Mouse (Mus musculus) left cerebral cortex, postnatal 10 days (tissue): Measurements from ENCODE around the gene 4931406P16Rik. TPM values are rescaled to one million over a fixed set of nuclear protein-coding genes. Genes with fewer than 3 reads are reported as not detected.
A peak's percentile ranks its signal among the peaks of the same experiment; 100 is the strongest.
"Not testable (repeated sequence)": the region's sequence is repeated elsewhere in the genome, so short reads cannot be mapped to it uniquely, and the experiment has no call there.

ENCODE experiments used
- DNase-seq, 2 experiments: peaks; one replicate each; pipeline ENCODE4 v3.0.0; 2021 to 2022; ENCODE audit warnings: low spot score in 2 of 2, mixed read lengths in 1 of 2; ENCODE audit errors: extremely low spot score in 1 of 2
- intact Hi-C: fragments of 180-260 bp; cut with DNase I; formaldehyde crosslinking; loops from one replicate; pipeline ENCODE4 v1.15.1; 2025
- total RNA-seq, 2 experiments: library from RNA; stranded (reverse); gene quantifications; 2 replicates each; pipeline ENCODE4 v1.2.3; 2021

4931406P16Rik gene
- 10 to 100 TPM; 46.2 to 54.4 TPM for total RNA-seq

DNA sequence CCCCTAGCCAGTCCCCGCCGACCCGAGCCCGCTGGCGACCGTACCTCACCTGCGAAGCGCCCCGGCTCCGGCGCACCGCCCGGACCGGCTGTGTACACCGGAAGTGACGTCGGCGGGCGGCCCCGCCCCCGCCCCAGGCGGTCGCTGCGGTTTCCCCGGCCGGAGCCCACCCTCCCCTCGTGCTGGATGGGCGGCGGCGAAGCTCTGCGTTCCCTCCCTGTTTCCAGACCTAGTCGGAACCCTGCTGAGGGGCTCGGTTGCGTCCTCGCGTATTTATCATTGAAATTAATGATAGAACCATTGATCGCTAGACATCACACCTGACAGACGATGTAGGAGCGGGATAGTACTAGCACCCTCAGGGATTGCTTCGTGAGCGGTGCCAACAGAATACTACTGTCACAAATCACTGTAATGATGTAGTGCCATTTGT lies at the start of gene 4931406P16Rik:
Gene 4931406P16Rik, minus strand, starts transcription at position 109 of the 433 bp plus-strand sequence.
- intact Hi-C loops, result no loop called here

DNA sequence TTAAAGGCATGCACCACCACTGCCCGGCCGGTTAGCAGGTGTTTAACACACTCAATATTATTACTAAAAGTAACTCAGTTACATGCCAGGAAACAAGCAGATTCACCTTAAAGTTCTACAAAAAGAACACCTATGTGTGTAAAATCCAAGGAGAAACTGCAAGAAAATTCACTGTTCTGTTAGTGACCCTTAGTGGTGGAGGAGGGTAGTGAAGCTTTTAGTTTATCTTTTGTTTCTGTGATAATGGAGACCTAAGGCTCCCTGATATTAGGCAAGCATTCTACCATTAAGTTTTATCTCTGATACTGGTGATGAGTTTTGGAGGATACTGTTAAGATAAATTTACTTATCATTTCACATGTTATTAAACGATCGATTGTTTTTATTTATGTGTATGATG lies 42.3 kb upstream of the 4931406P16Rik start:
- intact Hi-C loops, result loop anchor here (5.0 kb wide), 1 partner anchor 103 kb away; the partner anchor contains the start of gene Gm6096
- no peak for DNase-seq

More for the DNA sequence above, at the start of gene 4931406P16Rik:
- DNase-seq, result peak; percentile 71 to 93

DNA sequence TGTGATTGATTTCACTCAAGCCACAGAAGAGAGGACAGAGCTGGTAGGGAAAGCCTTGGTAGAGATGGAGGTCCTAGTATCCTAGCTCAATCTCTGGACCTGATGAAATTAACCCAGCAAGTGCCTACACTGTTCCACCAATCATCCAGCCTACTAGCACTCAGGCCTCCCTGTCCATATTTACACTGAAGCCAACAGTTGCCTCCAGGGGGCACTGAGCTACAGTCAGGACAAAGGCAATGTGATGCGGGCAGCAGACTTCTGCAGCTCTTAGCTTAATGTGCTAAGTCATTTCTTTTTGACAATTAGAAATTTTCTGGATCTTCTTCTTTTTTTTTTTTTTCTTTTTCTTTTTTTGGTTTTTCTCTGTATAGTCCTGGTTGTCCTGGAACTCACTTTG lies 38.6 kb upstream of the 4931406P16Rik start:
- no peak for DNase-seq
- intact Hi-C loops, result no loop called here

DNA sequence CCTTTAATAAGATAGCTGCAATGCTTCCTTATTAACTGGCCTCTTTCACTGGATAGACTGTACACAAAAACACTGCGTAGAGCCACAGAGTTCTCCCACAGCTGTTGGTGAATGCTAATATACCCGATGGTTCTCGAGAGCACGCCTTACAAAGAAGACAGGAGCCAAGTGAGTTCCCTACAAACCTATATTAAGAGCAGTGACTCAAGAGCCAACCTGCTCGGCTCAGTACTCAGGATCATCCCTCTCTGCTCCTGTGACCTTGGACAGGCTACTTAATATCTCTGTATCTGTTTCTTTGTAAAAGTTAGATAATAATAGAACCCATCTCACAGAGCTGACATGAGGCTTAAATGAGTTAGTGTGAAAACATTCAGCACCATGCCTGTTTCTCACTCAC lies 36.8 kb upstream of the 4931406P16Rik start:
- DNase-seq, result no peak
- intact Hi-C loops, result no loop called here

DNA sequence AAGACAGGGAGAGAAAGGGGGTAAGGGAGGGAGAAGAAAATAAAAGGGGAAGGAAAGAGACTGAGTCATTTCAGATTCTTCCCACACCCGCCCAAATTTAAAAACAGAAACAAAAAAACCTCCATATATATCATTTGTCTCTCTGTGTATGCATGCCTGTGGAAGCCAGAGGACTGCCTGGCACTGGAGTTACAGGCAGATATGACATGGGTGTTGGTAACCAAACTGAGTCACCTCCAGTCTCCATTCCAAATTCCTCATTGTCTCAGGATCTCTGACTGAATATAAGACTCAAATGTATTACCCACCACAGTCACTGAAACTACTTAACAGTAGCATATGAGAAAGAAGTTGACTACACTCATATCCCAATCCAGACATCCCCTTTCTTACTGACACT lies 34.7 kb upstream of the 4931406P16Rik start:
- no peak for DNase-seq
- intact Hi-C loops, result no loop called here

DNA sequence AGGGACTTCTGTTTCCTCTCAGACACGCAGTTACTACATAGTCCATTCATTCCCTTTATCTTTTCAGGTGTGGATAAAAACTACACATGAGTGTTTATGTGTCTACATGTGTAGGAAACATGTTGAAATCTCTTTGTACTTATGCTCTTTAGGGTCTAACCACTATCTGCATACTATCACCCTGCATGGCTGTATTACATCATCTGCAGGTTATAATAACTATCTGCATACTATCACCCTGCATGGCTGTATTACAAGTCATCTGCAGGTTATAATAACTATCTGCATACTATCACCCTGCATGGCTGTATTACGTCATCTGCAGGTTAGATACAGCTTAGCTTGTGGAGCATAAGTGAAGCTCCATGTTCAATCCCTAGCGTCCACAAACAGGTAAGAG lies 33.7 kb upstream of the 4931406P16Rik start:
- intact Hi-C loops, result no loop called here
- DNase-seq, result no peak

DNA sequence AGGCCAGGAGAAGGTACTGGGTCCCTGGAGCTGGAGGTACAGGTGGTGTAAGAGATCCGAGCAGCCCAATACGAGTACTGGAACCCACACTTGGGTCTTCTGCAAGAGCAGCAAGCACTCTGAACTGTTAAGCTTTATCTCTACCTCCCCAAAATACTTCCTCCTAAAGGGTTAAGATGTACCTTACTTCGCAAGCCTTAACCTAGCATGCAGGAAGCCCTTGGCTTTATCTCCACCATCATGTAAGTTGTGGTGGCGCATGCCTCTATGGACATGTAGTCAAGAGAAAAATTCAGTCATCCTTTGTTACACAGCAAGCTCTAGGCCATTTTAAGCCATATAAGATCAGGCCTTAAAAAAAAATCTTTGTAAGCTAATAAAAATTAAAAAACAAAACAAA lies 33.2 kb upstream of the 4931406P16Rik start:
- intact Hi-C loops, result no loop called here
- DNase-seq, result no peak

DNA sequence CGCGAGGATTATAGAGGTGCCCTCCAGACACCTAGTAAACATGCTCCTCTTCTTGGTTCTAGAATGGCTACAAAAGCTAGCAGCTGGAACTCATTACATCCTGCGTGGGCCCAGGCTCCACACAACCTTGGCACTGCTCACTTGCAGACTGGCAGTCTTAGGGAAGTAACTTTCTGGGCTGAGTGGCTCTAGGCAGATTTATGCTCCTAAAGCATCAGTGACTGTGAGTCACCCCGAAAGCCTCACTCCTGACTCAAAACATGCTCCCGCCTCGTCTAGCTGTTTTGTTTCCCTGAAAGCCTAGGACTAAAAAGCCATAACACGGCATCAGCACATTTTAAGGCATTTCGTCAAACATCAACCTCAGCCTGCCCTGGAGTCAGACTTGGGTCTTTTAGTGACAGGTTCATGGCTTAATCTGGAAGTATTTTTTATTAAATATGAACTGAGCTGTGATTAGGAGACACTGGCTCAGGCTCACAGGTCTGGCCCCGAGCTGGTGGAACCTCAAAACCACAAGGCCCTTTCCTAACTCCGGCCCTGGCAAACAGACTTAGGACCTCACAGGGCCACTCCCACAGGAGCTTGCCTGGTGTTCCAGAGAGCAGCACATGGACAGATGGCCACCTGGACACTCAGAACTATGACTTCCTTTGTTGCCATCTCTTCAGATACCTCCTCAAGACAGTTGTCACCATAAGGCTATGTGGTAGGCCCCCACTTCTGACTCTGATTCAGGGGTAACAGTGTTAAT lies 28.9 kb upstream of the 4931406P16Rik start:
- DNase-seq, result no peak
- intact Hi-C loops, result no loop called here

DNA sequence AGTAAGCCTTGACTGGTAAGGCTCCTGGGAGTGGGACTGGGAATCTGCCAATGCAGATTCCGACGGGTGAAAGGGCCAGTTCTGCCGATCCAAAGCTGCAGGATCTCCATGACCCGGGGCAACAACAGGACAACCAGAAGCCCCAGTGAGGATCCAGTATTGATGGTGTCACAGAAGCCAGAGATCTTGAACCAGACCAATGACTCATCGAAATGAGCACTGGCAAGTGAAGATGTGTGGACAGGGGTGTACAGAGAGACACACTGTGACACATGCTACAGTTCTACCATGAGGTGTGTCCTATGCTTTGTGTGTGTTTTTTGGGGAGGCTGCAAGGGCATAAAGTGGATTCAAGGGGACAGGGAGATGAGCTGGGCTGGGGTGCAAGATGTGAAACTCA lies 27.5 kb upstream of the 4931406P16Rik start:
- no peak for DNase-seq
- intact Hi-C loops, result no loop called here

DNA sequence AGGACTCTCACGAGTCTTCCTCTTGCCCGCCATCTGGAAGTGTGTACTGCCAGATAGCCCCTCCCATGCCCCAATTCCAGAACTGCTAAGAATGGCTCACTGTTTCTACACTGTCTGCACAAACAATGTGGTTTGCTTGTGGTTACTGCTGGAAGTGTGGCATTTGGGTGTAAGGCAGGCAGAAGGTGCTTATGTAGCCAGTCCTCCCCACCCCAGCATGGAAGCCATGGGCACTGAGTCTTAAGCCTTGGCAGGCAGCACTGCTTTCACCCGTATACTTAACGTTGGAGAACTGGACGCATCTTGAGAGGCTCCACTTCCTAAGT lies 25.8 kb upstream of the 4931406P16Rik start:
- intact Hi-C loops, result no loop called here
- DNase-seq, result no peak

DNA sequence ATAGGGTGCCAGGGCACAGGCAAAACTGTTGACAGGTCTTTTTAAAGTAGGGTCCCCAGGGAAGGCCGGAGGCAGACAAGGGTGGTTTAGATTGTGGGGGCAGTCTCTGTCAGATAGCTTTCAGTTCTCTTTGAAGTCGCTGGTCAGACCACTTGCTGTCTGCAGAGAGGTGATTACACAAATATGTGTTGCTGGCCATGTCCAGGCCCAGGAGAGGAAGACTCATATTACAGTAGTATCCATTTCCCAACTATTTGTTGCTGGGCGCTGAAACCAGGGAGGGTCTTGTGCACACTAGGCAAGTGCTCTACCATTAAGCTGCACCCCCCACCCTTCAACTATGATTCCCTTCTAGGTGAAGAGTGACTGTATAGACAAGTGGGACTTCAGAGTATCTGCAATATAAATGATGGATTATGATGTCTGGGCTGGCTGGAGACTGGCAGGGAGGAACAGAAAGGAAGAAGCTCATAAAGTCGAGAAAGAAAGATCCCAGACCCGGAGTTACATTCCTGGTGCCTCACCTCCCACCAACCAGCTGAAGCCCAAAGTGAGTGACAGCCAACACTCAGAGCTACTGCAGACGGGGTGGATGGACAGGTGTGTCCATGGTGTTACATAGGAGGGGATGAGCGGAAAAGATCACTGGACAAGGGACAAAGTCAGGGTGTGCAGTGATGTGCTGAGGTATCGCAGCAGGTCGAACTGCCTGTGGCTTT lies 25.3 kb upstream of the 4931406P16Rik start:
- intact Hi-C loops, result no loop called here
- DNase-seq, result no peak

DNA sequence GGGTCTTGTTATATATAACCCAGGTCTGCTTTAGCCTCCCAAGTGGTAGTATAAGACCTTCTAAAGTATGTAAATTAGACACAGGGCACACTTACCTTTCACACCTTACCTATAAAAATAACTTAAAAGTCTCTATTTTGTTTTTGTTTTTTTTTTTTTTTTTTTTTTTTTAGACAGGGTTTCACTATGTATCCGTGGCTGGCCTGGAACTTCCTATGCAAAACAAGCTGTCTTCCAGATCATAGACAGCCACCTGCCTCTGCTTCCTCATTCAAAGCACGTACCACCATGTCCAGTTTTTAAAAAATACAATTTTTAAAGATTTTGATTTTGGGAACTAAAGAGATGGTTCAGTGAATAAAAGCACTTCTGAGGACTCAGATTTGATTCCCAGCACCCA lies 23.9 kb upstream of the 4931406P16Rik start:
- intact Hi-C loops, result no loop called here
- no peak for DNase-seq

DNA sequence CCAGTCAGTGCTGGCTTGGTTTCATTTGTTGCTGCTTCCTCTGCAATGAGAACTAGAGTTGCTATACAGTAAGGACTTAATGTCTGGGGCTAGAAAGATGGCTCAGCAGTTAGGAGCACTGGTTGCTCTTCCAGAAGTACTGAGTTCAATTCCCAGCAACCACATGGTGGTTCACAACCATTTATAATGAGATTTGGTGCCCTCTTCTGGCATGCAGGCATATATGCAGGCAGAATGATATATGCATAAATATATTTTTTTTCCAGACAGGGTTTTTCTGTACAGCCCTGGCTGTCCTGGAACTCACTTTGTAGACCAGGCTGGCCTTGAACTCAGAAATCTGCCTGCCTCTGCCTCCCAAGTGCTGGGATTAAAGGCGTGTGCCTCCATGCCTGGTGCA lies 23.2 kb upstream of the 4931406P16Rik start:
- intact Hi-C loops, DNase-seq: not testable (repeated sequence)

DNA sequence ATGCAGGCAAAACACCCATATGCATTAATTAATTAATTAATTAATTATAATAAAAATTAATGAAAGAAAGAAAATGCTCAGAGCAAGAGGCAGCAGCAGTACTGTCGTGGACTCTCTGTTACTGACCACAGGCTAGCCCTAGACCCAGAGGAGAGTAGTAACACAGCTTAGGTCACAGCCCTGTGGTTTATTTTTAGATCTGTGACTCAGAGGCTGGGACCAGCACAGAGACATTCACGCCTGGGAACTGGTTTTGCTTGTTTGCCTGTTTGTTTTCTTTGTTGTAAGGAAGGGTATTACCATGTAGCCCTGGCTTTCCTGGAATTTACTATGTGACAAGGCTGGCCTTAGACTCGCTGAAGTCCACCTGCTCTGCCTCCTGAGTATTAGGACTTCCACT lies 14.1 kb upstream of the 4931406P16Rik start:
- no peak for DNase-seq
- intact Hi-C loops, result no loop called here

DNA sequence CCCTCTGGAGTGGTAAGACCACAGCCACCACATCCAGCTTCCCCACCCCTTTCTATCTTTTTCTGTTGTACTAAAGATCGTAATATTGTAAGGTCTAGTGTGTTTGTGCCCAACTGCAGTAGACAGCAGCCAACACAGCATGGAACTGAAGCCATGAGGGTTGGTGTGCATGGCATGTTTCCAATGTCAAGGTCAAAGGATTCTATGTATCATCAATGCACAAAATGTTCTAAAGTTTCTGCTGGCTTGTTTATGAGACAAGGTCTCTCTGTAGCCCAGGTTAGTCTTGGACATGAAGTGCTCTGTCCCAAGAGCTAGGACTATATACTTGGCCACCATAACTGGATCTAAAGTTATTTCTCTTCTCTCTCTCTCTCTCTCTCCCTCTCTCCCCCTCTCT lies 11.5 kb upstream of the 4931406P16Rik start:
- no peak for DNase-seq
- intact Hi-C loops, result no loop called here

DNA sequence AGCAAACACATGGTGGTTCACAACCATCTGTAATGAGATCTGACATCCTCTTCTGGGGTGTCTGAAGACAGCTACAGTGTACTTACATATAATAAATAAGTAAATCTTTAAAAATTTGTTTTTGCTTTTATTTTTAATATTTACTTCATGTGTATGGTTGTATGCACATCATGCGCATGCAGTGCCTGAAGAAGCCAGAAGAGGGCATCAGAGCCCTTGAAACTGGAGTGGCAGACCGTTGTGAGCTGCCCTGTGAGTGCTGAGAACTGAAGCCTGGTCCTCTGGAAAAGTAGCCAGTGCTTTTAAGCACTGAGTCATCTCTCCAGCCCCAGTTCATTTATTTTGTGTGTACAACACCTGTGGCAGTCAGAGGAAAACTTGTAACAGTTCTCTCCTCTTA lies 10.7 kb upstream of the 4931406P16Rik start:
- no peak for DNase-seq
- intact Hi-C loops, result no loop called here

DNA sequence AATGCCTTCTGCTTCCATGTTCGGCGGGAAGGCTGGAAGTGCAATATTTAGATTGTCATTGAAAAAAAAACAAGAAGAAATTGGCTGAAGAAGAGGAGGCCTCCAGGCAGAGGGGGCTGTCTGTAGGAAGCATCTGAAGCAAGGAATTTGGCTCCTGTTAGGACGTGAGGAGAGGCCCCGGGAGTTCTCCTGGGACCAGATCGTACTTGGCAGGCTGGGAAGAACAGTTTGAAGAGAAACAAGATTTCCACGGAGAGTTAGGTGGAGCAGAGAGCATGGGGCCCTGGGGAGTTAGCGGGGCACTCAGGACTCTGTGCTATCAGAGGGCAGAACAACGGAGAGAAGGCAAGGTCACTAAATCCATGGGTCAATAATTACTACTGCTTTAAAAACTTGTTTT lies 10.0 kb upstream of the 4931406P16Rik start:
- no peak for DNase-seq
- intact Hi-C loops, result no loop called here

DNA sequence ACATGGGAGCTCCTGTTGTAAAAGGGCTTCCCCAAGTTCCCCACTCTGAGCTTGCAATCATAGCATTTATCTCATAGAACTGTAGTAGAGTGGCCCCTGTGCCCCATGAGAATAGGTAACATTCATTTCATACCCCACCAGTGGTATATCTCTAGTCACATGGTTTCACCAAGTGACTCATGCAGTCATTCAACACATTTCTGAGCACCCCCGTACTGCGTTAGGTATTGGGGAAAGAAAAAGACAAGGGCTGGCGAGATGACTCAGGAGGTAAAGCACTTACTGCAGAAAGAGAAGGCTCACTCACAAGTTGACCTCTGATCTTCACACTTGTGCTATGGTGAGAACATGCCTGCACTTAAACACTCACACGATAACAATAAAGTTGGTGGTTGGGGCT lies 8.6 kb upstream of the 4931406P16Rik start:
- no peak for DNase-seq
- intact Hi-C loops, result no loop called here

DNA sequence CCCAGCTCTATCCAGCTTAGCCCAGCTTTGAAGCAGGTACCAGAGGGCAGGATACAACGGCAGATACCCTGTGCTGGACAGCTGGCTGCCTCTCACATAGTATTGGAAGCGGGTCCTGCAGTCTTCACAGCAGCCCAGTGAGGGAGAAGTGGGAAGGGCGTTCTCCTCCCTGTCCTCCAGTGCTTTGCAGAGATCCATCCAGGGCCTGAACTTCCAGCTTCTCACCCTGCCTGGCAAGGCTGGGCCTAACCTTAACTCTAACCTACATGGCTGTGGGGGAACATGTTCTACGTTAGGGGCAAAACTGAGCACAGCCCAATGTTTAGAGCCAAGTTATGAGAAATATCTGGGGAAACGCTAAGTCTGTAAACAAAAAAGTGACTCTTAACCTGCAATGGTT lies 7.8 kb upstream of the 4931406P16Rik start:
- DNase-seq, result no peak
- intact Hi-C loops, result no loop called here

DNA sequence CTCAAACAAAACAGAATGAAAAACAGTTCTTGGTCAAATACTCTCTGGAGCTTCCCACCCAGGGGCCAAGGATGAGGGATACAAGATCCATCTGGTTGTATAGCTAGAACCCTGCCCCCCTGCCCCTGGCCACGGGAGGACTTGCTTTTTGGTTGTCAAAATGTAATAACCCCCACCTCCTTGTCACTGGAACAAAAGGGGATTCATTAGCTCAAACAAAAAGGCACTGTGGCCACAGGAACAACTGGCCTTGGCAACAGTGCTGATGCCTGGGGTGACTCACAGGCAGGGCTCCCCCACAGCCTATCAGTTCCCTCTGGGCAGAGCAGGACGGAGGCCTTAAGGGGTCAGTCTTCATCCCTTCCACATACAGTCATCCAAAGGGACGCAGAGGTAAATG lies 6.6 kb upstream of the 4931406P16Rik start:
- intact Hi-C loops, result no loop called here
- DNase-seq, result peak in 1 of 2 experiments; percentile 45
